Mouse (Mus musculus): Measurements from ENCODE around the gene Tesc. TPM values are rescaled to one million over a fixed set of nuclear protein-coding genes. Genes with fewer than 3 reads are reported as not detected.

Gene Tesc
- polyA plus RNA-seq, 1 experiment: 8.8 TPM

GRCm38 (mm10) chr5:118069315-118069714, 41.8 kb downstream of the Tesc start:
- no peak overlapping the region for H3K9ac ChIP-seq (ENCODE audit: low read depth, poor library complexity, severe bottlenecking)
- no peak overlapping the region for H3K27ac ChIP-seq (ENCODE audit: insufficient read depth, low read length)
- no peaks in the 10 kb centered on the region for H3K9me3 ChIP-seq (replicated peaks; ENCODE audit: control insufficient read depth, insufficient read depth, low read length, poor library complexity, severe bottlenecking)
- no peak overlapping the region for H3K4me3 ChIP-seq (ENCODE audit: low read depth, low read length)
- no peaks in the 10 kb centered on the region for H3K36me3 ChIP-seq (ENCODE audit: control insufficient read depth, insufficient read depth, low read length, poor library complexity, severe bottlenecking)
- no peaks in the 10 kb centered on the region for H3K4me1 ChIP-seq (ENCODE audit: control insufficient read depth, insufficient read depth, low read length)
- no peaks in the 10 kb centered on the region for H3K27me3 ChIP-seq (ENCODE audit: control insufficient read depth, insufficient read depth, low read length, poor library complexity, severe bottlenecking)
- peak; percentile 98 for TF ChIP-seq CTCF (IDR thresholded peaks at IDR 0.05; ENCODE audit: low read depth, low read length)
- no peak for TF ChIP-seq POLR2A (IDR thresholded peaks at IDR 0.05; ENCODE audit: insufficient read depth, low read length)

GRCm38 (mm10) chr5:118071766-118072165, 44.2 kb downstream of the Tesc start:
- H3K9ac ChIP-seq (ENCODE audit: low read depth, poor library complexity, severe bottlenecking): no peak overlapping the region
- no peaks in the 10 kb centered on the region for H3K9me3 ChIP-seq (replicated peaks; ENCODE audit: control insufficient read depth, insufficient read depth, low read length, poor library complexity, severe bottlenecking)
- H3K27me3 ChIP-seq (ENCODE audit: control insufficient read depth, insufficient read depth, low read length, poor library complexity, severe bottlenecking): no peaks in the 10 kb centered on the region
- H3K4me1 ChIP-seq (ENCODE audit: control insufficient read depth, insufficient read depth, low read length): no peaks in the 10 kb centered on the region
- H3K4me3 ChIP-seq (ENCODE audit: low read depth, low read length): no peak overlapping the region
- H3K27ac ChIP-seq (ENCODE audit: insufficient read depth, low read length): no peak overlapping the region
- TF ChIP-seq POLR2A (IDR thresholded peaks at IDR 0.05; ENCODE audit: insufficient read depth, low read length) (no peak), EP300 (IDR thresholded peaks at IDR 0.05; ENCODE audit: insufficient read depth, low read depth, low read length) (no peak), CTCF (IDR thresholded peaks at IDR 0.05; ENCODE audit: low read depth, low read length) (no peak)
- H3K36me3 ChIP-seq (ENCODE audit: control insufficient read depth, insufficient read depth, low read length, poor library complexity, severe bottlenecking): no peaks in the 10 kb centered on the region; the same call in 1 of the 2 replicates

GRCm38 (mm10) chr5:118073213-118073773, 45.8 kb downstream of the Tesc start:
- H3K36me3 ChIP-seq (ENCODE audit: control insufficient read depth, insufficient read depth, low read length, poor library complexity, severe bottlenecking): no peaks in the 10 kb centered on the region; the same call in 1 of the 2 replicates
- TF ChIP-seq EP300 (IDR thresholded peaks at IDR 0.05; ENCODE audit: insufficient read depth, low read depth, low read length): no peak
- no peak for TF ChIP-seq CTCF (IDR thresholded peaks at IDR 0.05; ENCODE audit: low read depth, low read length)
- TF ChIP-seq POLR2A (IDR thresholded peaks at IDR 0.05; ENCODE audit: insufficient read depth, low read length): no peak
- H3K9me3 ChIP-seq (replicated peaks; ENCODE audit: control insufficient read depth, insufficient read depth, low read length, poor library complexity, severe bottlenecking): no peaks in the 10 kb centered on the region
- no peak overlapping the region for H3K27ac ChIP-seq (ENCODE audit: insufficient read depth, low read length)
- no peak overlapping the region for H3K4me3 ChIP-seq (ENCODE audit: low read depth, low read length)
- H3K9ac ChIP-seq (ENCODE audit: low read depth, poor library complexity, severe bottlenecking): no peak overlapping the region
- no peaks in the 10 kb centered on the region for H3K4me1 ChIP-seq (ENCODE audit: control insufficient read depth, insufficient read depth, low read length)
- H3K27me3 ChIP-seq (ENCODE audit: control insufficient read depth, insufficient read depth, low read length, poor library complexity, severe bottlenecking): no peaks in the 10 kb centered on the region

GRCm38 (mm10) chr5:118076721-118077592, 49.4 kb downstream of the Tesc start:
- TF ChIP-seq CTCF (IDR thresholded peaks at IDR 0.05; ENCODE audit: low read depth, low read length) (no peak), EP300 (IDR thresholded peaks at IDR 0.05; ENCODE audit: insufficient read depth, low read depth, low read length) (no peak)

GRCm38 (mm10) chr5:118078550-118078949, 51.0 kb downstream of the Tesc start:
- TF ChIP-seq CTCF (IDR thresholded peaks at IDR 0.05; ENCODE audit: low read depth, low read length) (no peak), POLR2A (IDR thresholded peaks at IDR 0.05; ENCODE audit: insufficient read depth, low read length) (no peak), EP300 (IDR thresholded peaks at IDR 0.05; ENCODE audit: insufficient read depth, low read depth, low read length) (no peak)
- Histone ChIP-seq H3K9me3 (replicated peaks; ENCODE audit: control insufficient read depth, insufficient read depth, low read length, poor library complexity, severe bottlenecking) (no peaks in the 10 kb centered on the region), H3K36me3 (ENCODE audit: control insufficient read depth, insufficient read depth, low read length, poor library complexity, severe bottlenecking) (no peaks in the 10 kb centered on the region; the same call in 1 of the 2 replicates), H3K4me3 (ENCODE audit: low read depth, low read length) (no peak overlapping the region), H3K9ac (ENCODE audit: low read depth, poor library complexity, severe bottlenecking) (no peak overlapping the region), H3K4me1 (ENCODE audit: control insufficient read depth, insufficient read depth, low read length) (no peaks in the 10 kb centered on the region), H3K27me3 (ENCODE audit: control insufficient read depth, insufficient read depth, low read length, poor library complexity, severe bottlenecking) (no peaks in the 10 kb centered on the region), H3K27ac (ENCODE audit: insufficient read depth, low read length) (no peak overlapping the region)

More at GRCm38 (mm10) chr5:118076721-118077592, 49.4 kb downstream of the Tesc start:
- Histone ChIP-seq H3K4me1 (ENCODE audit: control insufficient read depth, insufficient read depth, low read length) (no peaks in the 10 kb centered on the region), H3K4me3 (ENCODE audit: low read depth, low read length) (no peak overlapping the region), H3K27me3 (ENCODE audit: control insufficient read depth, insufficient read depth, low read length, poor library complexity, severe bottlenecking) (no peaks in the 10 kb centered on the region), H3K27ac (ENCODE audit: insufficient read depth, low read length) (no peak overlapping the region), H3K9me3 (replicated peaks; ENCODE audit: control insufficient read depth, insufficient read depth, low read length, poor library complexity, severe bottlenecking) (no peaks in the 10 kb centered on the region), H3K36me3 (ENCODE audit: control insufficient read depth, insufficient read depth, low read length, poor library complexity, severe bottlenecking) (no peaks in the 10 kb centered on the region; the same call in 1 of the 2 replicates), H3K9ac (ENCODE audit: low read depth, poor library complexity, severe bottlenecking) (no peak overlapping the region)

- TF ChIP-seq EP300 (IDR thresholded peaks at IDR 0.05; ENCODE audit: insufficient read depth, low read depth, low read length): no peak
- no peak for TF ChIP-seq POLR2A (IDR thresholded peaks at IDR 0.05; ENCODE audit: insufficient read depth, low read length)
- no peak for TF ChIP-seq CTCF (IDR thresholded peaks at IDR 0.05; ENCODE audit: low read depth, low read length)
- Histone ChIP-seq H3K9ac (ENCODE audit: low read depth, poor library complexity, severe bottlenecking) (no peak overlapping the region), H3K27ac (ENCODE audit: insufficient read depth, low read length) (no peak overlapping the region), H3K36me3 (ENCODE audit: control insufficient read depth, insufficient read depth, low read length, poor library complexity, severe bottlenecking) (no peaks in the 10 kb centered on the region; the same call in 1 of the 2 replicates), H3K27me3 (ENCODE audit: control insufficient read depth, insufficient read depth, low read length, poor library complexity, severe bottlenecking) (no peaks in the 10 kb centered on the region), H3K9me3 (replicated peaks; ENCODE audit: control insufficient read depth, insufficient read depth, low read length, poor library complexity, severe bottlenecking) (no peaks in the 10 kb centered on the region), H3K4me3 (ENCODE audit: low read depth, low read length) (no peak overlapping the region), H3K4me1 (ENCODE audit: control insufficient read depth, insufficient read depth, low read length) (no peaks in the 10 kb centered on the region)
Measured at GRCm38 (mm10) chr5:118079354-118079753, 51.8 kb downstream of the Tesc start.

Measured in ES-Bruce4 (cell line).